Mouse (Mus musculus): ENCODE results near the gene Mkrn3.

The Mkrn3 gene

DNA sequence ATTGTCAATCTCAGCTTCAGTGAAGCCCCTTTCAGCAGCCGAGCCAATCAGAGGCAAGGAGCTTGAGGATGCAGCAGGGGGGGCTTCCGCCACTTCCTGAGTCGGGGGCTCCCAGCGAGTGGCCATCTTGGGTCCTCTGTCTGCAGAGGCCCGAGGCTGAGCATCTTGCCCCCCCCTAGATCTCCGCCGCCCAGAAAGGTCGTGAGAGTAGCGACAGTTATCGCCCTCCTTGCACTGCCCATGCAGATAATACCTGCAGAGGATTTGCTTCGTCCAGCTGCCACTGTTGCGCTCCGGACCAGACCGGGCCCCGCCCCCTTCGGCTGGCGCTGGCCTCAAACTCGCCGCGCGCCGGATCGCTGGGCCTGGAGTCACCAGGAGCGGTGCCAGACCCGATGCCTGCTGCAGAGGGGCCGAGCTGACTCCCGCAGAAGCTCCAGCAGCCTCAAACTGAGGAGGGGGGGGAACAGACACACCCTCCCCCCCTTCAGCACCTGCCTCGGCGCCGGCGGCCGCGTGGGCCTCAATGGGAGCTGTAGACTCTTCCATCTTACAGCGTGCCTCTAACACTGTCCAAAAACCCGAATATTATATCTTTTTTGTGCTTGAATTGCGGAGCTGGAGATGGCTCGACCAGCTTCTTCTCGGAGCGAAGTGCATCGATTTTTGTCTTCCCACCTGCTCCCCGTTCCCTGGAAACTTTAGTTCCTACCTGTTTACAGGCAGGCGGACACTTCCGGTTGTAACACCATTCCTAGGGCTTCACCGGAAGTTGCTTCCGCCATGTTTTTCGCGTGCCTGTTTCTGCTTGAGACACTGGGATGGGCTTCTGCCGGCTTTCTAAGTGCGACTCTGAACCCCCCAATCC, at the start of gene Mkrn3:
Gene Mkrn3 (minus strand): TSS at position 647 of the 868 bp plus-strand sequence.
- DNase-seq (ENCODE audit: low spot score in 2 of 2): peak; percentile 61 to 77

DNA sequence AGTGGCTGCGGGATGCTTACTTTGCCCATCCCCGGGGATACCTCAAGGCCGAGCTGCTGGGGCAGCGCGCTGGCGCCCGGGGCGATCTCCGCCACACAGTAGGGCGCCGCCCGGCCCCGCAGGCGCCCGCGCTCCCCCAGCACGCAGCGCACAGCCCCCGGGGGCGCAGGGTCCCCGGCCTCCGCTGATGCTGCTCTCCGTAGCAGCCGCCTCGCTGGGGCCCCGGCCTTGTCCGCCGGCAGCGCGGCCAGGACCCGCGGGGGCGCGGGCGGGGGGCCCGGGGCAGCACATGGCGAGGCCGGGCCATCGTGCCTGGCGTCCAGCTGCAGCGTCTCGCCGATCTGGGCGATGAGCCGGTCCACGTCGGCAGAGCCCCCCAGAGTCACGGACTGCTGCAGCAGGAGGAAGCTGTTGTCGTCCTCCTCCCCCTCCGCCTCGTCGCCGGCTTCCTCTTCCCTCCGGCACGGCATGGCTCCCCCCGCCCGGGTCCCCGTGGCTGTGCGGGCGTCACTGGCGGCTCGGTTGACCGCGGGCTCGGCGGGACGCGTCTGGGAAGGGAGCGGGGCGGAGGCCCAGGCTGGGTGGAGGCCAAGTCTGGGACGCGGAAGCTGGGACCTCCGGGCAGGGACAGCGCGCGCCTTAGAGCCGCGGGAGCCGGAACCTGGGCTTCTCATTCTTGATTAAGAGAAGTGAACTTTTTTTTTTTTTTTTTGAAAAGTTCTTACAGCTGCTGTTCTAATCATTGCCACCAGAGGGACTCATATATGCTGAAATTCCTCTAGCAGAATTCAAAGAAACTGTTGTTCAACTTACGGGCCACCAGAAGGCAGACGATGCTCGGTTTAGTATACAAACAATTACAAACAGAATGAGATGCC, 44.2 kb upstream of the Mkrn3 start, which contains the start of gene Peg12:
Gene Peg12 (minus strand): TSS at position 633 of the 878 bp plus-strand sequence.
- DNase-seq (ENCODE audit: low spot score in 2 of 2): peak; percentile 56 to 67

DNA sequence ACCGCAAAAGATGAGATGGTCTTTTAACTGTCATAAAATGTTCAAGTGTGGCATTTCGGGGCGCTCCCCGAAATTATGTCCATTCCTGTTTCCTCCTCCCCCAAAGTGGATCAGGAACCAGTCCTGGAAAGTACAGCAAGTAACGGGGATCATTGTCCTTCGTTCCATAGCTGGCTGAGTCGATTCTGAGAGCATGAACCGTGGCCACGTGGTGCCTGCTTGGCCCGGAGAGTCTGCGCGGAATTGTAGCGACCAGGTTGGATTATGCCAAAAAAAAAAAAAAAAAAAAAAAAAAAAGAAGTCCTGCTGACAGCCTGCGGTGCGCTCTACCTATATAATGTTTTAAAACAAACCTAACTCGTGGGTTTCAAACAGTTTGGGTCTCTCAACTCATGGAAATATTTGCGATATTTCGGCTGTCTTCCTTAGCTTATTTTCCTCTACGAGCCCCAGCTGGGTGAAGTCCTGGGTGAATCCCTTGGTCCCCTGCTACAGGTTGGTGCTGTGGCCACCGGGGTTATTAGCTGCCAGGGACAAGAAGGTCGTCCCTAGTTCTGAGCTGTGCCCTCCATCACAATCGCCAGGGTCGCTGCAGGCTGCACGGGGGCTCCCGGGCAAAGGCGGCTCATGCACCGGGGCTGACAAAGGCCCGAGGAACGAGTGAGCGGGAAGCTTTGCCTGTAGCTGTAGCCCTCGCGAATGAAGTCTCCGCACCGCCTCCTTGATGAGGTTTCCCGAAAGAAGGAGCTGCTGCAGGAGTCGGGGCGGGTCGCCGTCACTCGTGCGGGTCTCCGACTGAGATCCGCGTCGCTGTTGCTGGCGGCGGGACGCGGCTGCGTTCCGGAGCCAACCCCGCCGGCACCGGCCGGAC, 43.3 kb upstream of the Mkrn3 start:
- DNase-seq (ENCODE audit: low spot score in 2 of 2): peak; percentile 21 to 60

DNA sequence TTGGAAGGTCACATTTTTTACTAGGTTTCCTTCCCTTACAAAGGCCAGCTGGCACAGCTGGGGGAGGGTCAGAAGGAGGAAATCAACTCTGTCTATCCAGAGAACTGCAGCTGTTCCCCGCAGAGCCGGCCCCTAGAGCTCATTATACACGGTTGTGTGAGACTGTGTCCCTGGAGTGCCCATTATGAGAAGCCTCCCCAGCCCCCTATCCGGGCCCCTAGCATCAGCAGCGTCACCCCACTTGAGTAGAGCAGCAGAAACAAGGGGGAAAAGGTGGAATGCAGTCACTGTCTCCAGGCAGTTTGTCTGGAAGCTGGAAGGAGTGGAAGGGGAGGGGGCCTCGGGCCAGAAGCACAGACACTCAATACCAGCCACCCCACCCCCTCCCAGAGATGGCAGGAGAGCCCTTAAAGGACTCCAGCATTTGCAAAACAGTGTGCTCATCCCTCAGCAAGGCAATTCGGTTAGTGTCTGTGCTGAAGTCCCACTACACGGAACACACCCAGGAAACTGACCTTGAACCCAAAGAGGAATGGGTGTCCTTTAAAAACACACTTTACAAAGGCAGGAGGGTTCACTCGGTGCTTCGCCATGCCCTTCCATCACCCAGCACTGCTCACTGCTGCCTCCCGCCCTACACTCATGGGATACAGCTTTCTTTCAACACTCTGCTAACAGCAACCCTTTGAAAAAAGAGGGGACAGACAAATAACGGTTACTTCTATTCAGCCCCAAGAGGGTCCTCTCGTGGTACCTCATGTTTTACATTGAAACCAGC, 42.5 kb upstream of the Mkrn3 start:
- DNase-seq (ENCODE audit: low spot score in 2 of 2): no peak

DNA sequence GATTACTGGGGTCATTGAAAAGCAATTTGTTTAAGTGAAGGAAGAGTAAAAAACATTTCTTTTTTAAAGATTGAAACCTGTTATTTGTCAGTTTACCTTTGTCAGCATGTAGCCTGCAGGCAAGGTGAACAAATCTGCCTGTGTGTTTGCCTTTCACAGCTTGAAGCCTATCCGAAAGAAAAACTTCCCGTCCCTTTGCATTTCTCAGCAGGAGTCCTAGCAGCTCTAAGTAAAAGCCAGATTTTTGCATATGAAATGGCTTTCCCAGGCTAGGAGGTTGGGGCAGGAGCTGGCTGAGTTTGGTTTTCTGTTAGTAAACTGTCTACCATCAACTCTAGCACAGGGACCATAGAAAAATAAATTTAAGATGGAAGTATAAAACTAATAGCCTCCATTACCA, 32.4 kb upstream of the Mkrn3 start:
- DNase-seq (ENCODE audit: low spot score in 2 of 2): no peak

DNA sequence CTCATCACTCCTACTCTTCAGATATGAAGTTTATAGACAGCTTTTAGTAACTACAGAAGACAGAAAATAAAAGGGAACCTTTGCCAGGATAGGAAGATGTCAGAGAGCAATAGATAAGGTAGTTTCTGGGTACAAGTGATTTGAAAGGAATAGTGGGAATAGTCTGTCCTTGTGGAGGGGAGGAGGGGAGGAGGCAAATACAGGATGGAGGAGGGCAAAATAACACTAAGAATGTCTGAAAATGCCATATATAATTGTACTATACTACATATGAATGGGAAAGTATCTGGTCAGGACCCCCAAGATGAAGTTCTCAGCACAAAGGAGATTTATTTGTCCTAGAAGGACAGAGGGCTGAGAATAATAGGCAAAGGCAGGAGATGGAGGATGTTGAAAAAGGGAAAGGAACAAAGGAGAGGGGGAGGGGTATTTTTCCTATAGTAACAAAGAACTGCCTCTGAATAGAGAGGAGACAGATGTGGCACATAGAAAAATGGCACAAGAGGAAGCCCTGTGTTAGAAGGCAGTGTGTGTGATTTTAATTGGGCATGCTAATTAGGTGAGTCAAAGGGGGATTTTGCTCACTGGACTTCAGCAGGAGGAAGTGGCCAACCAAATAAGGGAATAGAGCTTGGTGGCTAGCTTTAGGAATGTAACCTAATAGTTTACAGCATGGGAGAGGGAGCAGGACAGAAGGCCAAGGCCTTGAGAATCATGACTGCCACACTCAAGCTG, 25.7 kb upstream of the Mkrn3 start:
- no peak for DNase-seq (ENCODE audit: low spot score in 2 of 2)

DNA sequence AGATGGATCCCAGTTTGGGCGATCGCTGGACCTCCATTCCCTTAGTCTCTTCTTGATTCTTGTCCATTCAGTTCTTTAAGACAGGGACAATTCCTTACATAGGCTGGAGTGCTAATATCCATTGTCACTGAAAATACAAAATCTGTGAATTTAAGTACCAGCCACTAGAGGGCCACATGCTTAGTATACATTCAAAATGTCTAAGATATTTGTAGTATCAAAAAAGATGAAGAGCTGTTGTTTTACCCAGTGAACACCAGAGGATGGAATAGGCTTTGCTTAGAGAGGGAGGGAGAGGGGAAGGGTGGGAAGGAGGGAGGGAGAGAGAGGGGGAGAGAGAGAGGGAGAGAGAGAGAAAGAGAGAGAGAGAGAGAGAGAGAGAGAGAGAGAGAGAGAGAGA, 16.5 kb upstream of the Mkrn3 start:
- no peak for DNase-seq (ENCODE audit: low spot score in 2 of 2)

DNA sequence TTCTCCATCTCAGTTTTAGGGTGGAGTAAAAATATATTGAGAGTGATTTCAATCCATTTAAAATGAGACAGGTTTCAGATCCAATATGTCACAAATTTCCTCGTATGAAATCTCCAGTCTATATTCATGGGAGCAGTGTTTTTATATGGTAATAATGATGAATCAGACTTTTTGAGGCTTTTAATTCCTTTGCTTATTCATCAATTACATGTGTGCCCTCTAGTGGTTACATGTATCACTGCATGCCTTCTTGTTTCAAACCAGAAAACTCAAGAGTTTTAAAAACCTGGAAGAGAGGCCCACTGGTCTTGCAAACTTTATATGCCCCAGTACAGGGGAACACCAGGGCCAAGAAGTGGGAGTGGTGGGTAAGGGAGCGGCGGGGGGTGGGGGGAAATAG, 13.3 kb upstream of the Mkrn3 start:
- DNase-seq (ENCODE audit: low spot score in 2 of 2): no peak

DNA sequence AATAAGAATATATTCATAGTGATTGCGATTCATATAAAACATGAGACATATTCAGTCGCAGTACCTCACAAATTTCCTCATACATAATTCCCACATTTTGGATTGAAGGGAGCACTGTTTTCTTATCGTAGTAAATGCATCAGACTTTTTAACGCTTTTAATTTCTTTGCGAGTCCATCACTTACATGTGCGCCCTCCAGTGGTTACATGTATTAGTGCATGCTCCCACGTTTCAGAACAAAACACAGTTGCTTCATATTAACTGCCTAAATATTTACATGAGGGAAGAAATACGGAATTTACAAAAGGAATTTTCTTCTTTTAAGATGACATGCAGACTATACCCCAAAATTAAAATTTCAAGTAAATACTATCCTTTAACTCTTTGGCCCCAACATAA, 8.4 kb upstream of the Mkrn3 start:
- DNase-seq (ENCODE audit: low spot score in 2 of 2): no peak

DNA sequence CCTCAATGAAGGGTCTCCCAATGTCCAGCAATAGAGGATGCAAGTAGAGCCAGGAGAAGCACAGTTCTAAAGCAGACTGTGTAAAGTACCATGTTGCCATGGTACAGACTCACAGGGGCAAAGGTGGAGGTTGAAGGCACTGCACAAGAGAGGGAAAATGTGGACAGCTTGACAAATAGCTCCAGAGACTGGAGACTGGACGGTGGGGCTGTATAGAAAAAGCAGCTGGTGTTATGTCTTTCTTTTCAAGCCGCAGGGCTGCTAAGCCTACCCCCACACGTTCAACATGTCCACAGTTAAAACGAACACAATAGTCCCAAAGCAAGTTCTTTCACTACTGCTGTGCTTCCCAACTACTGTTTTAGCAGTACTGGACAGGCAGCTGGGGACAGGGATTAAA, 3.3 kb upstream of the Mkrn3 start:
- no peak for DNase-seq (ENCODE audit: low spot score in 2 of 2)

DNA sequence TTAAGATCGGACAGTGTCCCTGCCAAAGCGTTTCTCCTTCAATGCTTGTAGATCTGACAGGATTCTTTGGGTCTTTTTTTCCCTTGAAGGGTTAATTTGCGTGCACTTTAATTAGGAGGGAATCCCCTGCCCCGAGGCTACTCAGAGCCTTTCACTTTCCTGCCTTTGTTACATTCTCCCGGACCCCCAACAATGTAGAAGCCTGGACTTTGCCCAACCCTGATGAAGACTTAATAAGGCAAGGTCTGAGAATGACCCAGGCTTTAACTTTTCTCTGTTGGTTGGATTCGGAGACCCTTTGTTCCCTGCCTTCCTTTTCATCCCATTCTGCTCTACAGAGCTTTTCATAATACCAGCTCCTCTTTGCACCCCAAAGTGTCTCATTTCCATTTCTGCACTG, 627 bp upstream of the Mkrn3 start:
- DNase-seq (ENCODE audit: low spot score in 2 of 2): no peak

DNA sequence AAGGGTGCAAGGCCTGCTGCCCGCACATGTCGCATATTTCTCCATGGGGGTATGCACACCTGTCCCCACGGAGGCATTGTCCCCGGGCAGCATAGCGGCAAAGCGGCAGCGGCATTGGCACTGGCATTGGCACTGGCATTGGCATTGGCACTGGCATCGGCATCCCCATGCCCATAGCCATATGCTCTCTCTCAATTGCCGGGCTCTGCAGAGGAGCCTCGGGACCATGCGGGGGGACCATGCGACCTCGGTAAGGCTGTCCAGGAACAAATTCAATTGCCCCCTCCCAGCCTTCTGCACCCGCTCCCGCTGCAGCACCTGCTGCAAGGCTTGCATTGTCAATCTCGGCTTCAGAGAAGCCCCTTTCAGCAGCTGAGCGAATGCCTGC, 840 bp downstream of the Mkrn3 start:
- DNase-seq (ENCODE audit: low spot score in 2 of 2): peak; percentile 16 to 60

DNA sequence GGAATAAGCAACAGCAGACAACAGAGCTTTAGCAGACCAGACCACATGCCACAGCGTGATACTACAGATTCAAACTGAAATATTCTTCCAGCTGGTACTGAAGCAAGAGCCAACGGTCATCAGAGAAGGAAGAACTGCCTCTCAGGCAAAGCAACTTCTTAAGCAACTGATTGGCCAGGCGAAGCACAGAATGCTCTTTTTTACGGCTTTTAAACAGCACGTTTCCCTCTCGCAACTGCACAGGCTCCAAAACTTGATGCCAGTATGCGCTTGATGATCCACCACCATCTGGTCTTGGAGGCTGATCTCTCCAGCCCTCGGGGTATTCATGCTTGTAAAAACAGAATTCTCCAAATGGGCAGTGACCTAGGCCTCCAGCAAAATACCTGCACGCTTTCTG, 1.6 kb downstream of the Mkrn3 start:
- no peak for DNase-seq (ENCODE audit: low spot score in 2 of 2)

DNA sequence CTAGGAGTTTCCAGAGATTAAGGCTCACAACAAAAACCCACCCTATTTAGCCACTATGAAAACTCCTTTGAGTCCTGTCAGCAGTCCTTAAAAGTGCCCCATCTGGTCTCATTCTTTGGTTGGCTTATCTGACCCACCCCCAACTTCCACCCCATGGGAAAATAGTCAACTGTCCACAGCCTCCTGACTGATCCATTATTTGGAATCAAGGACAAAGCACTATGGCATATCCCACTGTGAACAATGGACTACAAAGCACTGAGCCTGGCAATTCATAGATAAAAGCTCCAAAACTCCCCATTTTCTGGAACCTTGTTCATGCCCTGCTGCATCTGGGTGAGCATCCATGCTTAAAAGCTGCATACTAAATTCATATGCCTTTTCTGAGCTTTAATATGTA, 3.8 kb downstream of the Mkrn3 start:
- no peak for DNase-seq (ENCODE audit: low spot score in 2 of 2)

DNA sequence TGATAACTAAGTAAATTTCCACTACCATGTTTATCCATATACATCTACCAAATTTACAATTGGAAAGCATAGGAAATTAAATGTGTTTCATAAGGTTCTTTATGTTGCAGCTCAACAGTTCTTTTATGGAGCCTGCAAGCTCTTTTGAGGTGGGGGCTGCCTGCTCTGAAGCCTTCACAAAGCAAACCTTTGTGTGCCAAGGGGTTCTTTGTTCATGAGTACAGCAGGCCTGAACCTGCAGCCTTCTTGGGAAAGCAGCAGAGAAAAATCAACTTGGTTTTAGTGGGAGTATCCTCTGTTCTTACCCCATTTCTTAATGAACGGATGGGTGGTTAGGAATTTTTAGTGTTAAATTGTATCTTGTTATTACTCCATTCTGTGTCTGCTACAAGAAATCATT, 4.7 kb downstream of the Mkrn3 start:
- DNase-seq (ENCODE audit: low spot score in 2 of 2): no peak

DNA sequence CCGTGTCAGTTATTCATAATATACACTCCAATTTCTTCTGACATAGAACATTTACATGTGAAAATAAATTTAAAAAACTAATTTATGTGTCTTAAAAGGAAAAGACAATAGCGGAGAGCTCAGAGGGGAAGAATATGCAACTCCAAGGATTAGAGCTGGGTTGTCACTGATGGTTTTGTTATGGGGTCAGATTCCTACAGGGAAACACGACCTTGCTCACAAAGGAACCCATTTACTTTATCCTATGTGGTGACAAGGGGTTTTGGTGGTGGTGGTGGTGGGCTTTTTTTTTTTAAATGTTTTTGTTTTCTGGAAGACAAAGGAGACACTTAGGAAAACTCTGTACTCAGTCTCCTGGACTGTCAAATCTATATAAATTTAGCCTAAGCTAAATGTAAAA, 12.1 kb downstream of the Mkrn3 start:
- DNase-seq (ENCODE audit: low spot score in 2 of 2): no peak

DNA sequence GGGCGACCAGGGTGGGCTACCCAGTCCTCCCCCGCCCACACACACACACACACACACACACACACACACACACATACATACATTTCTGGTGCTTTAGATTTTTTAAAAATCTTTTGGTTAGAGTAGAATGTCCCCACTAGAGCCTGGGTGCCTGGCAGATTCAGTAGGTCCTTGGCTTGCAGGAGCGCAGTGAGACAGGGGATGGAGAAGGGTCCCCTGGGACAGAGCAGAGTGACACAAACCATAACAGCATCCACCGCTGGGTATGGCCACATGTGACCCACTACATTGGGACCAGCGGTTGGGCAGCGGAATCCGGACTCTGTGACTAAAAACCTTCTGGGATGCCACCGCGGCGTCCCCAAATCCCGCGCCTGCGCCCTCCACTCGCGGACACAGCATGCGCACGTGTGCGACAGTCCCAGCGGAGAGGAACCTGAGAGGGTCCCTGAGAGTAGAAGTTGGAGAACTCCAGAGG, 13.3 kb downstream of the Mkrn3 start:
- no peak for DNase-seq (ENCODE audit: low spot score in 2 of 2)

DNA sequence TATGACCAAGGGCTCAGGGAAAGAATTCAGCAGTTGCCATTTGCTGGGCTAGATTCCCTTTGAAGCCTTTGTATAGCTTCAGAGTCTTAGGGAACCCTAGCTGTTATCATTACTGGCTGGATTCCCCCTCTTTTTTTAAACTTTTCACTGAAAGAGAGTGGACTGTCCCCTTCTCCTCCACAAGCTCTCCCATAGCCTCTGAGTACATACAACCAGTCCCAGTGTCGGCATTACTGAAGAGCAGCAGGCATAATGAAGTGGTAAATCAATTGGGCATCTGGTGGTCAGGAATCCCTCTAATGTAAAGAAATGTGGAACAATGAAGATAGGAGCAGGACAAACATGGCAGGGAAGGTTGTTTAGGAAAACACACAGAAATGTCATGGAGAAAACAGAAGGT, 27.7 kb downstream of the Mkrn3 start:
- no peak for DNase-seq (ENCODE audit: low spot score in 2 of 2)

DNA sequence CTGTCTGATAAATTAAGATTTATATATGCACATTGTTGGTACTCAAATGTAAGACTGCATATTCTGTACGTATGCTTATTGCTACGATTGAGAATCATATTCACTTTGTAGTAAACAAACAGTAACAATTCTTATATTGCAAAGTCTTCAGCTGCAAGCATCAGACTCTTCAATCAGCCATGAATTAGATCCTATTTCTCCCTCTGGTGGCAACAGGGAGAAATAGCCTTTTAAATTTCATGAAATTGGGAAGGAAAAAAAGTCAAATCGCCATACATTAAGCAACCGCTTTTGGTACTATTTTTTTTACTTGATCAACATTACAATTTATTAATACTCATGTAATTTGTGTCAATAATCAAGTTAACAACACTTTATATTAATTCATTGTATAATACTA, 31.6 kb downstream of the Mkrn3 start:
- DNase-seq (ENCODE audit: low spot score in 2 of 2): no peak

DNA sequence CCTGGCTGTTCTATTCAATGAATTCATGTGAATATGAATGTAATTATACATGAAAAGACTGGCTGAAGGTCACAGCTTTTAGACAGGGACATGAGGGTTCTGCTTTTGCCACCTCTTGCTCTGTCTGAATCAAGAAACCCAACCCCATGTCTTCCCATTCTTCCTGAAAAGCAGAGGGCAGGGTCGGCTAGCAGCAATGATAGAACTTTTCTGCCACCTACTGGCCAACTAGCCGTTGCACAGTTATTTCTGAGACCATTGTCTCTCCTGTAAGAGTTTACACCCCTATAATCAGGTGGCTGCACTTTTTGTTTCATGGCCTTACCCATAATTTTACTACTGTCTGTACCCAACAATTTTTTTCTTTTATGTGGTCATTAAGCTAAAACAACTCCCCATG, 37.5 kb downstream of the Mkrn3 start:
- no peak for DNase-seq (ENCODE audit: low spot score in 2 of 2)

Data from urinary bladder, postnatal 4 days (tissue).